Mouse (Mus musculus) cortical plate, adult 2 months (tissue): ENCODE measurements around the gene Tmsb15b2. TPM values are rescaled to one million over a fixed set of nuclear protein-coding genes. Genes with fewer than 3 reads are reported as not detected.
A peak's percentile ranks its signal among the peaks of the same experiment; 100 is the strongest.
"Not testable (repeated sequence)": the region's sequence is repeated elsewhere in the genome, so short reads cannot be mapped to it uniquely, and the experiment has no call there.

Source experiments
- H3K27ac ChIP-seq: fragments of 200-500 bp; 2 replicates; pipeline ENCODE4 v1.5.1; 2012; ENCODE audit warnings: low read length, control low read depth, inconsistent platforms; ENCODE audit not compliant: insufficient read depth
- H3K4me1 ChIP-seq: fragments of 200-500 bp; 2 replicates; pipeline ENCODE4 v1.6.1; 2011; ENCODE audit warnings: low read length; ENCODE audit not compliant: control insufficient read depth, insufficient read depth
- H3K4me3 ChIP-seq: fragments of 200-500 bp; 2 replicates; pipeline ENCODE4 v1.5.1; 2011; ENCODE audit warnings: mild to moderate bottlenecking, low read length, control low read depth; ENCODE audit not compliant: insufficient read depth
- CTCF ChIP-seq: fragments of 200-500 bp; IDR thresholded peaks from 2 replicates; pipeline ENCODE4 v1.5.1; 2011; ENCODE audit warnings: mild to moderate bottlenecking, control low read depth, low read length; ENCODE audit not compliant: insufficient read depth; ENCODE audit errors: extremely low read depth
- POLR2A ChIP-seq: fragments of 200-500 bp; IDR thresholded peaks from 2 replicates; pipeline ENCODE4 v1.6.1; 2011; ENCODE audit warnings: mild to moderate bottlenecking, low read length, control low read depth; ENCODE audit not compliant: insufficient read depth; ENCODE audit errors: extremely low read depth
- polyA plus RNA-seq: library from polyadenylated mRNA; depleted of rRNA; stranded (reverse); fragments of >200 nt; gene quantifications from 2 replicates; pipeline ENCODE4 v1.2.3, GENCODE M21; 2012; rRNA removed

Tmsb15b2 gene
- 15.6 and 20.8 TPM in 2 replicates for polyA plus RNA-seq

GRCm38 (mm10) chrX:136975397-136975796 lies at the start of gene Tmsb15b2:
TSS of gene Tmsb15b2 (minus strand) at chrX:136975497.
- peak within 1 kb of the TSS; percentile 79 for H3K4me3 ChIP-seq
- not testable (repeated sequence) for H3K4me1 ChIP-seq, H3K27ac ChIP-seq

GRCm38 (mm10) chrX:137019310-137019709 lies 44.0 kb upstream of the Tmsb15b2 start:
- no peak overlapping the region for H3K27ac ChIP-seq
- H3K4me1 ChIP-seq, result no peaks in the 10 kb centered on the region
- H3K4me3 ChIP-seq, result no peak overlapping the region
- TF ChIP-seq POLR2A (no peak), CTCF (peak; percentile 54; the same call in 1 of the 2 replicates)

GRCm38 (mm10) chrX:137017668-137018067 lies 42.4 kb upstream of the Tmsb15b2 start:
- H3K27ac ChIP-seq, result no peak overlapping the region
- H3K4me3 ChIP-seq, result no peak overlapping the region
- no peak for TF ChIP-seq POLR2A
- no peak for TF ChIP-seq CTCF
- no peaks in the 10 kb centered on the region for H3K4me1 ChIP-seq

- H3K4me1 ChIP-seq, result no peaks in the 10 kb centered on the region
- H3K4me3 ChIP-seq, result no peak overlapping the region
- TF ChIP-seq POLR2A, result no peak
- peak; percentile 52; the same call in 1 of the 2 replicates for TF ChIP-seq CTCF
- no peak overlapping the region for H3K27ac ChIP-seq
These were observed 39.9 kb upstream of the Tmsb15b2 start for GRCm38 (mm10) chrX:137015099-137015709.

- H3K27ac ChIP-seq, result no peak overlapping the region
- TF ChIP-seq POLR2A (no peak), CTCF (no peak)
- no peak overlapping the region for H3K4me3 ChIP-seq
- no peaks in the 10 kb centered on the region for H3K4me1 ChIP-seq
These were observed 21.0 kb upstream of the Tmsb15b2 start for GRCm38 (mm10) chrX:136996256-136996655.

GRCm38 (mm10) chrX:136993641-136994040 lies 18.3 kb upstream of the Tmsb15b2 start:
- H3K27ac ChIP-seq, result peak overlapping the region; percentile 69
- peak overlapping the region; percentile 92 for H3K4me3 ChIP-seq
- no peaks in the 10 kb centered on the region for H3K4me1 ChIP-seq
- TF ChIP-seq CTCF (no peak), POLR2A (0 out of 2 replicates have a peak, but pooled peaks have one; percentile 19)

GRCm38 (mm10) chrX:136992978-136993547 lies 17.8 kb upstream of the Tmsb15b2 start, which contains the start of gene Zcchc18:
TSS of gene Zcchc18 (plus strand) at chrX:136993155.
- no peaks in the 10 kb centered on the region for H3K4me1 ChIP-seq
- TF ChIP-seq CTCF, result no peak
- peak; percentile 65 for TF ChIP-seq POLR2A
- H3K4me3 ChIP-seq, result peak within 1 kb of the TSS; percentile 92

GRCm38 (mm10) chrX:136992191-136992965 lies 17.1 kb upstream of the Tmsb15b2 start:
- no peaks in the 10 kb centered on the region for H3K4me1 ChIP-seq
- TF ChIP-seq POLR2A (no peak), CTCF (no peak)
- peak overlapping the region; percentile 74 for H3K27ac ChIP-seq
- peak overlapping the region; percentile 92 for H3K4me3 ChIP-seq

More at GRCm38 (mm10) chrX:136992978-136993547, 17.8 kb upstream of the Tmsb15b2 start, which contains the start of gene Zcchc18:
- peak within 1 kb of the TSS; percentile 74 for H3K27ac ChIP-seq

GRCm38 (mm10) chrX:136991274-136991673 lies 16.0 kb upstream of the Tmsb15b2 start:
- TF ChIP-seq CTCF (no peak), POLR2A (no peak)
- Histone ChIP-seq H3K4me1 (no peaks in the 10 kb centered on the region), H3K27ac (no peak overlapping the region), H3K4me3 (no peak overlapping the region)
